Mouse (Mus musculus) left cerebral cortex, adult 18-20 months (tissue): Measurements from ENCODE around the gene Klhl6. TPM values are rescaled to one million over a fixed set of nuclear protein-coding genes. Genes with fewer than 3 reads are reported as not detected.
A peak's percentile ranks its signal among the peaks of the same experiment; 100 is the strongest.

Experiments used
- DNase-seq, 2 experiments: peaks; one replicate each; pipeline ENCODE4 v3.0.0; 2021 to 2022; ENCODE audit warnings: low spot score in 2 of 2, mixed read lengths in 1 of 2
- total RNA-seq, 2 experiments: library from RNA; stranded (reverse); gene quantifications; 2 replicates each; pipeline ENCODE4 v1.2.3; 2021

Klhl6 gene
- total RNA-seq, 2 experiments from 2014 or later = 0.79 to 0.84 TPM

GRCm38 (mm10) chr16:19972736-19973350 is 10.0 kb downstream of the Klhl6 start:
- DNase-seq = no peak

DNA sequence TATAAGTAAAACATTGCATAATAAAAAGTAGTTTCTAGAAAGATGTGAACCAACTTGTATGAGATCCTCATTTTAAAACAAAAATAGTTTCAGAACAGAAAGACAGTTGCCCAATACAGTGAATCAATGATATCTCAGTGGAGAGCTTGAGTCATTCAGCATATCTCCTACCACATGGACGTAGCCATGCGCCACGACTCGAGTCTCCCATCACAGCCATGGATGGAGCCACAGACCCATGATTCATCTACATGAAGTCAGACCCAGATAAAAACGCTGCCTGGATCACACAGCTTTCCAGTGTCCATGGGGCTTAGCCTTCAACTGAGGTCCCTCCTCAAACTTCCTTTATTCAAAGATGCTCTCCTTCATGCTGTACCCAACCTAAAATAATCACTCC is 13.3 kb downstream of the Klhl6 start:
- DNase-seq = no peak

DNA sequence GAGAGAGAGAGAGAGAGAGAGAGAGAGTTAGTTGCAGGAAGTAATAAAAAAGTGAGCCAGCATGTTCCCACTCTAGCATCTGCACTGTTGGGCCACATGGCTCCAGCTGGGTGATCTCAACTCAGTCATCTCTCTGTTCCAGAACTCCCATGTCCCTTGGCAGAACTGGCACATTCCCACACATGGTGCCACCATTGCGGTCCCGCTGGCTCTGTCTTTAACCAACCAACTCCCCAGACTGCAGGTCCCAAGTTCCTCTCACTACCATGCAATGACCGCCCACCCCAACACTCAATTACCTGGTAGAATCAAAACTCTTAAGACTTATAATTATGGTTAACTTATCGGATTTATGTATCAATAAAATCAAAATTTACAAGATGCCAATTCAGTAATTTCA is 14.2 kb downstream of the Klhl6 start:
- no peak for DNase-seq

DNA sequence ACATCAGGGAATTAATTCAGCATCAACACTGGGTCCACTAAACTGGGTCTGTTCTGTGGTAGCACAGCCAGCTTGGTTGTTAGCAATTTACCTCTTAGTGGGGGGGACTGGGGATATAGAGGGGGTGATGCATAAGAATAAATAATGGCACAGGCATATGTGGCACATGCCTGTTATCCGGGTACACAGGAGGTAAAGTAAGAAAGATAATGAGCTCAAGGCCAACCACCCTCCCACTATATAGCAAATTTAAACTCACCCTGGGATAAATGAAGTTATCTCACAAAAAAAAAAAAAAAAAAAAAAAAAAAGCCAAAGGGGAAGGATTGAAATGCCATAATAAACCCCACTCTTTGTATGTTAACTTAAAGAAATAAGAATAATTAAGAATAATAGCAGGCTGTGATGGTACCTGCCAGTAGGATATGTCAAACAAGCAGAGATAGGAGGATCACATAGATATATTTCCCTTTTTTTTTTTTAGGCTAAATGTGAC is 14.9 kb downstream of the Klhl6 start:
- no peak for DNase-seq

DNA sequence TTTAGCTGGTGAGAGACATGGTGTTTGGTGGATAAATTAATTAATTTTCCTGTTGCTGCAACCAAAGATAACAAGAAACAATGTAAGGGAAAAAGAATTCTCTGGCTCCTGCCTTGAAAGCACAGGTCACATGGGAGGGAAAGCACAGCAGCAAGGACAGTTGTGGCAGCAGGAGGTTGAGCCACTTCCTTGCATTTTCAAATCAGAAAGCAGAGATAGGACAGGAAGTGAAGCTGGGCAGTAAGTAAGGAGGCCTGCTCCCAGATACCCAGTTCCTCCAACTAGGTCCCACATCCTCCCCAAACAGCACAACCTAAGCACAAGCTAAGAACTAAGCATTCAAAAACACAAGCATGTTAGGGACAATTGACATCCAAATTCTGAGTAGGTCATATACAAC is 15.9 kb downstream of the Klhl6 start:
- DNase-seq = no peak

DNA sequence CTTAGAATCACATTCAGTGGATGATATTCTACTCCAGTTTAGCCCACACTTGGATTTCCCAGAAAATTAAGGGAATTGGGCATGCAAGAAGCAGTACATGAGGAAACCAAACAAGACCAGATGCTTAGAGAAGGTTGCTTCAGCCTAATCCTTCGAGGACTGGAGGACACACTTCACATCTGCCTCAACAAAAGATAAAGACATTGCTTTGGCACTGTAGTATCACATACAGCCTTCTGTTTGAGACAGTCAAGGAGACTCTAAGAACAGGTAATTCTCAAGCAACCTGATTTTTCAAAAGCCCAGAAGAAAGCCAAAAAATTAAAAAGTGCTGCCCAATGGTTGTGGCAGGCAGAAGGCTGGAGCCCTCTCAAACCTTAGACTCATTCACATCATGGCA is 16.4 kb downstream of the Klhl6 start:
- DNase-seq = no peak

DNA sequence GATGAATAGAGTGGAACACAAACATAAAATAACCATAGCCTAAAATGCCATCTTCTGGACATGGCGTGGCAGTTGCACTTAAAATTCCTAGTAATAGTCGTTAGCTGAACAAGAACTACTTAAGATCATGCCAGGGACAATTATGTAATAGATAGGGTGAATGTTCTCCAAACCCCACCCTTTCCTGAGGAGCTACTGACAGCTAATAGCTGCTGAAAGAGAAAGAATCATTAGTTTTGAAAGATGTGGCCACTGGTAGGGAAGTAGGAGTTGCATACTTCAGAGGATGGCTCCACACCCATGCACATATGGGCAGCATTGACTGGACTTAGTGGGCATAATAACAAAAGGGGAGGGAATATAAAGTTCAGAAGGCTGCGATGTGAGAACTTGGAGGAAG is 19.9 kb downstream of the Klhl6 start:
- DNase-seq = no peak

DNA sequence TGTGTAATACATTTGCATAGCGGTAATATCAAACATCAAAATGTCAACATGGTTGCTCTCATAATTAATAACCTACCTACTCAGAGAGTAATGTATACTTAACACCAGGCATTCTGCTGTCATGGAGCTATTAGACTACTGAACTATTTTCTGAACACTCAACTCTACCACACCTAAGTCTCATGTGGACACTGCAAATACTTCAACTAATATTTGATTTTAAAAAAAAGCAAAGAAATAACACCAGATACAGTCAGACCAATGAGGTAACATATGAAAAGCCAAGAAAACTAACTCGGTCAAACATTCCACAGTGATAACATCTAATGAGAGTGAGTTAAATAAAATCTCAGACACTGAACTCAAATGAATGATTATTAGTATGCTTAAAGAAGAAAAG is 21.8 kb downstream of the Klhl6 start:
- DNase-seq = no peak

GRCm38 (mm10) chr16:19960407-19961058 is 22.3 kb downstream of the Klhl6 start:
- DNase-seq = no peak

- DNase-seq = no peak
Observed at GRCm38 (mm10) chr16:19957051-19957450, 25.8 kb downstream of the Klhl6 start.

GRCm38 (mm10) chr16:19947336-19947735 is 35.5 kb downstream of the Klhl6 start:
- no peak for DNase-seq

DNA sequence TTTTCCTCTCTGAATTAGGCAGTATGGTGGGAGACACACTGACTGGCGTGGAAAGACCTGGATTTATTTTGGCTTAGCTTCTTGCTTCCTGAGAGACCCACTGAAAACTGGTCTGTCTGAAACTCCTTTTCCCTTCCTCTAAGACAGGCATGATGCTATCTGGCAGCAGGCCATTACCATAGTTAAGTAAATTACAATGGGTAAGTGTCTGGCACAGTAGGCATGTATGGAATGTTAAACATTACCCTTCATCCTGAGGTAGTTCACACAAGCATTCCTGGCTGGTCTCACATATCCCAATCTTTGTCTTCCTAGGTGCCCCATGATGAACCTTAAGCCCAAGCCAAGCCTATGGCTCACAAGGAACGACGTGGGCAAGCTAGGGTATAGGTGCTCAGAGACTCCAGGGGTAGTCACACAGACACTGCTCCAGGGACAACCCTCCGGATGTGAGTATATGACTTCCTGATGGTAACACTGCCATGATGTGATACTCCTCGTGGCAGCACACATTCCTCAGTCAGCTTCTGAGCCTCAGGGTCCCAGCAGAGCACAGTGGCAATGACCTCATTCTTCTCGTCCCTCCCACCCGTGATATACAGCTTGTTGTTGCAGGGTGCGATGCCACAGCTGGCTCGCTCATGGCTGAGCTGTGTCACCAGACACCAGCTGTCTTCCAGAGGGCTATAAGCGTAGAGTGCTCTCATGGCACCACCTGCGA is 36.1 kb downstream of the Klhl6 start:
- DNase-seq = no peak

DNA sequence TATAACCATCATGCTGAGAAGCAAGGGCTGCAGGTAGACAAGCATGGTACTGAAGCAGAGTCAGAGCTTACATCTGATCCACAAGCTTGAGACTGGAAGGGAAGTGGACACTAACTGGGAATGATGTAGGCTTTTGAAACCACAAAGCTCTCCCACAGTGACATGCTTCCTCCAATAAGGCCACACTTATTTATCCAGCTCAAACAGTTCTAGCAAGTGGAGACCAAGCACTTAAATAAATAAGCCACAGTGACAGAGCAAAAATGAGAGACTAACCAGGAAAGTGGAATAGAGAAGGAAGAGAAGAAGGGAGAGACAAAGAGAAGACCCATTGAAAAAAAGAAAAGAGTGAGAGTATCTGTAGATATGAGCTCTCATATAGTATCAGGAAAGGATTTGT is 62.0 kb downstream of the Klhl6 start:
- DNase-seq = no peak

- DNase-seq = no peak
Observed at GRCm38 (mm10) chr16:19918286-19918685, 64.6 kb downstream of the Klhl6 start.

- no peak for DNase-seq
Observed at GRCm38 (mm10) chr16:19912582-19912981, 70.3 kb downstream of the Klhl6 start.

GRCm38 (mm10) chr16:19908291-19908690 is 74.5 kb downstream of the Klhl6 start:
- DNase-seq = no peak

GRCm38 (mm10) chr16:19907103-19907502 is 75.7 kb downstream of the Klhl6 start:
- DNase-seq = peak; percentile 16 to 47

DNA sequence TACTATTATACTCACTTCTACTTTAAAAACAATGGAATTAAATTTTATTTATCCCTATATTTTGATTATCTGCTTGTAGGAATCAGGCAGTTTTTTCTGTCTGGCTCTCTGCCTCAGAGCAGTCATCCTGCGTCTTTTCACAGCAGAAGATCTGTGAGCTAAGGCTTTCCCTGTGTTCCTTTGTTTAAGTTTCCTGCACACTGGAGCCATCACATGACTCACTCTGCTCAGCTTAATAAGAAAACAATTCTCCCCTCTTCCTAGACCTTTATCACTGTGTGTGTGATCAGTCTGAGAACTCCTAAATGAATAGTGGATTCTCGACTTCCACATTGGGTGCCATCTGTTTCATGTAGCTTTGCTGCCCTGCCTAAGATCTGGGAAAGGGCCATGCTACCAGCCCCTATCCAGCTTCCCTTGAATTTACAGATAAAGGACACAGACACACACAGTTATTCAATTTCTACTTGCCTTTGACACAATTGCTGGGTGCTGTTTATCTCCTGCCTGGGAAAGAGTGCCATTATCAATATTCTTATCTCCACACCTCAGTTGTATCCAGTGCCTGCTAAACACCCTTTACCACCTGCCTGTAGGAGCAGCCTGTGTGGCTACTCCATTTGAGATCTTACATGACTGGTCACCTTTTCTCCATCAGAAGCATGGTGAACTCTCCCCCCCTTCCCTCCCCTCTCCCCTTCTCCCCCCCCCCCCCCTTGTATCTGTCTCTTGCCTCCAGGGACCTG is 77.9 kb downstream of the Klhl6 start:
- no peak for DNase-seq

GRCm38 (mm10) chr16:19903792-19904191 is 79.0 kb downstream of the Klhl6 start:
- no peak for DNase-seq
